Mouse (Mus musculus): ENCODE data around the gene Lcn9.

Gene Lcn9

GRCm38 (mm10) chr2:25847226-25847625 is 24.3 kb downstream of the Lcn9 start, which contains the start of gene Sohlh1:
Gene Sohlh1 (minus strand): TSS chr2:25847248.
- DNase-seq (ENCODE audit: low spot score in 2 of 2) = no peak

GRCm38 (mm10) chr2:25850330-25850729 is 27.4 kb downstream of the Lcn9 start:
- peak in 1 of 2 experiments; percentile 73 for DNase-seq (ENCODE audit: low spot score in 2 of 2)

- DNase-seq (ENCODE audit: low spot score in 2 of 2) = no peak
Observed at GRCm38 (mm10) chr2:25852626-25853025, 29.7 kb downstream of the Lcn9 start.

DNA sequence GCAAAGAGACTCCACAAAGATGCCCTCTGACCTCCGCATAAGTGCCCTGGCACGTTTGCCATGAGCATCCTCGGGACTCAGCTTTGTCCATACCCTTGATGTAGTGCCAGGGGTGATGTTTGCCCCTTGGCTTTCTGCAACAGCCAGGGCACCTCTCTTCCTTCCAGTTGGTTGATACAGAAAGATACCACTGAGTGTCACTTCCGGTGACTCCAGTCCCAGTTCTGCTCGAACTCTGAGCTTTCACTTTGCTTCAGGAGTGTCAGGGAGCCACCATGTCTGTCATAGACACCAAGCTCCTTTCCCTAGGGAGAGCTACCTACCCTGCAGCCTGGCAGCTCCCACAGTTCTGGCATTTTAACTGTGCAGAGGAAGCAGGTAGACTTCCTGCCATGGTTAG is 31.0 kb downstream of the Lcn9 start:
- DNase-seq (ENCODE audit: low spot score in 2 of 2) = peak in 1 of 2 experiments; percentile 10

- no peak for DNase-seq (ENCODE audit: low spot score in 2 of 2)
Observed at GRCm38 (mm10) chr2:25859891-25860290, 36.9 kb downstream of the Lcn9 start.

DNA sequence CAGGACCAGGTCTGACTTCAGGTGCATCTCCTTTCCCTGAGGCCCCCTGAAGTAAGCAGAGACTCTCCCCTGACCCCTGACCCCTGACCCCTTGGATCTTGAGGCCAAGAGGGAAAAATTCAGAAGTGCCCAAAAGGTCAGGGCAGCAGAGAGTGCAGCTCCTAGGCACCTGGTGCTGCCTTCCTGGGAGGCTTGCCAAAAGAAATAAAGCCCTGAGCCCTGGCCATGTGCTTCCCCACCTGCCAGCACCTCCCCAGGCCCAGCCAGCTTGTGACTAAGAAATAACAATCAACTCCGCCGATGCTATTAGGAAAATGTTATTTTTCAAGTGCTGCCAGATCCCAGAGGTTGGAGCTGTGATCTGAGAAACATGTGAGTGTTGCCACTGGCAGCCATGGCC is 39.1 kb downstream of the Lcn9 start:
- DNase-seq (ENCODE audit: low spot score in 2 of 2) = no peak

DNA sequence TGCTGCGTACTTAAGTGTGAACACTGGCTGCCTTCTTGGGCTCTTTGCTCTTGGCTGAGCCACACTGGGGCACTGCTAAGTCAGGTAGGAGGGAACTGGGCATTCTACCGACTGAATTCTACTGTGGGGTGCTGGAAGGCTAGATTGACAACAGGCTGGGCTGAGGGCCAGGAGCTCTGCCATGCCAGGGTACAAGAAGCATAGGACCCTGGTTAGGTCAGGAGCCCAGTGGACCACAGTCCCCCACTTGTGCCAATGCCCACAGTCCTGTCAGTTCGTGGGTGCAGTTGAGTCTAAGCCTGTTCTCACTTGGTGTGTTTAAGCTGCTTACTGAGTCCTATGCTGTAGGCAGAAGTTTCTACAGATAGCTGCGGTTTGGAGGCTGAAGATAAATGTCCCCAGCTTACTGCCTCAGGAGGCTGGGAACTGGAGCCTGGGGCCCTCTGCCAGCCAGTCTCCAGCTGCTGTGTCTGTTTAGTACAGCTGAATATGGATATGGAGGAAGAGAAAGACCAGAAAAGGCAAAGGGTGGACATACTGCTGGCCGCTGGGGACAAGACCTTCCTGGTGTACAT is 39.8 kb downstream of the Lcn9 start:
- DNase-seq (ENCODE audit: low spot score in 2 of 2) = no peak

- peak in 1 of 2 experiments; percentile 10 for DNase-seq (ENCODE audit: low spot score in 2 of 2)
Observed at GRCm38 (mm10) chr2:25863337-25864131, 40.6 kb downstream of the Lcn9 start, which contains the start of gene Kcnt1. Gene Kcnt1 (plus strand): TSS chr2:25863734.

DNA sequence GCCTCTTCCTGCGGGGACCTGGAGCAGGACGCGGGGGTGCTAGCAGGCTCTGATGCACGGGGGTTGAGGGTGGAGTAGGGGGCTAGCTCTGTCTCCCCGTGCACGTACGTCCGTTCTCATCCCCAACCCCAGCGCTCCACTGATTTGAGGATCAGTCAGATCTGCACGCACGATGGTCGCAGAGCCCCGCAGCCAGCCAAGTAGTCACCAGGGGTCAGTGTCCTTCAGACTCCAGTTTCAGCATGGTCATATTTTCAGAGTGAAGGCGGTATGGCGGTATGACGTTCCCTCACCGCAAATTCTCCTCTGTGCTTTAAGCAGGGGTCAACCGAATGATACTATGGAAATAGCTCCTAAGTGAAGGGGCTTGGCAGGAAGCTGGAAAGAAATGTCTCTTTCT is 41.3 kb downstream of the Lcn9 start:
- DNase-seq (ENCODE audit: low spot score in 2 of 2) = no peak

GRCm38 (mm10) chr2:25865412-25865811 is 42.5 kb downstream of the Lcn9 start:
- DNase-seq (ENCODE audit: low spot score in 2 of 2) = no peak

DNA sequence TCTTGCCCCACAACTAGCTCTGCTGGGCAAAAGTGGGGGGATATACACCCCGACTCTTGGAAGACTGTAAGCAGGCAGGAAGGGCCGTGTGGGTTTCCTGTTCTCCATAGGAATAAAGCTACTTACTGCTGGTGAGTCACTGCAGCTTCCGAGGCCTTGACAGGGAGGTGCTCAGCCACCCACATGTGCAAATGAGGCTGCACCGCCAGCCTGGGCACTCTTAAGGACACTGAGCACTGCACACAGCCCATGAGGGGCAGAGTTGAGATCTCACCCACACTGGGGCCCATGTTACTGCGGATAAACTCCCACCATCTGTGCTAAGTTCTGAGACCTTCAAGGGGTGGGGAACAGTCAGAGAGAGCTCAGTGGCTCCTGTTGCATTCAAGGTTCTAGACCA is 43.7 kb downstream of the Lcn9 start:
- no peak for DNase-seq (ENCODE audit: low spot score in 2 of 2)

Data from thymus, postnatal 10 days (tissue).